Mouse (Mus musculus) stomach, postnatal 0 days (tissue): ENCODE results near the gene Grin3a. TPM values are rescaled to one million over a fixed set of nuclear protein-coding genes. Genes with fewer than 3 reads are reported as not detected.
"Not testable (repeated sequence)": the region's sequence is repeated elsewhere in the genome, so short reads cannot be mapped to it uniquely, and the experiment has no call there.

Source experiments
- ATAC-seq: fragments of 200-750 bp; cut with Nextera tagmentation; 2 replicates; pipeline ENCODE4 v1.8.0; 2017; ENCODE audit not compliant: low FRiP score, low TSS enrichment
- DNase-seq: peaks from one replicate; pipeline ENCODE4 v3.0.0-alpha.2; 2016; ENCODE audit warnings: low spot score
- H3K27ac ChIP-seq: fragments of 300-500 bp; sonication (generic); replicated peaks from 2 replicates; pipeline ENCODE4 v1.5.1; 2014; ENCODE audit warnings: mild to moderate bottlenecking, control low read depth
- H3K27me3 ChIP-seq: fragments of 300-500 bp; sonication (generic); 2 replicates; pipeline ENCODE4 v1.6.1; 2014; ENCODE audit warnings: low read length; ENCODE audit not compliant: control insufficient read depth, insufficient read depth
- H3K36me3 ChIP-seq: fragments of 300-500 bp; sonication (generic); 2 replicates; pipeline ENCODE4 v1.6.1; 2014; ENCODE audit warnings: low read length, mixed read lengths; ENCODE audit not compliant: control insufficient read depth, insufficient read depth
- H3K4me1 ChIP-seq: fragments of 300-500 bp; sonication (generic); replicated peaks from 2 replicates; pipeline ENCODE4 v1.6.1; 2014; ENCODE audit warnings: antibody characterized with exemption; ENCODE audit not compliant: control insufficient read depth, insufficient read depth
- H3K4me2 ChIP-seq: fragments of 300-500 bp; sonication (generic); replicated peaks from 2 replicates; pipeline ENCODE4 v1.6.1; 2014; ENCODE audit warnings: low read depth, mild to moderate bottlenecking, control low read depth, moderate library complexity
- H3K4me3 ChIP-seq: fragments of 300-500 bp; sonication (generic); 2 replicates; pipeline ENCODE4 v1.5.1; 2014; ENCODE audit warnings: low read depth, low read length, control low read depth
- H3K9ac ChIP-seq: fragments of 300-500 bp; sonication (generic); 2 replicates; pipeline ENCODE4 v1.6.1; 2014; ENCODE audit warnings: mild to moderate bottlenecking, low read length, control low read depth, mixed read lengths
- H3K9me3 ChIP-seq: fragments of 300-500 bp; sonication (generic); 2 replicates; pipeline ENCODE4 v1.6.1; 2016; ENCODE audit warnings: low read length; ENCODE audit not compliant: control insufficient read depth
- CTCF ChIP-seq: IDR thresholded peaks from 2 replicates; pipeline ENCODE4 v1.5.1; 2016; ENCODE audit warnings: antibody characterized with exemption, low read depth, mild to moderate bottlenecking, moderate library complexity
- EP300 ChIP-seq: optimal IDR thresholded peaks from 2 replicates; pipeline ENCODE3; 2016; ENCODE audit warnings: antibody characterized with exemption
- WGBS: fragments of 180-500 bp; shearing (Covaris S2); extraction: QIAGEN DNeasy Blood & Tissue Kit; methylation state at CpG from one replicate; pipeline ENCODE4 v1.1.7; 2014; 5-methylcytosine and 5-hydroxymethylcytosine counted together
- polyA plus RNA-seq: library from polyadenylated mRNA; unstranded; fragments of >200 nt; fragmentation: Nextera tagmentation; extraction: Ambion mirVana; gene quantifications from 2 replicates; pipeline ENCODE4 v1.2.1, GENCODE M21; 2015

The Grin3a gene
- polyA plus RNA-seq, 1 experiment from 2014 or later: 0.46 TPM

DNA sequence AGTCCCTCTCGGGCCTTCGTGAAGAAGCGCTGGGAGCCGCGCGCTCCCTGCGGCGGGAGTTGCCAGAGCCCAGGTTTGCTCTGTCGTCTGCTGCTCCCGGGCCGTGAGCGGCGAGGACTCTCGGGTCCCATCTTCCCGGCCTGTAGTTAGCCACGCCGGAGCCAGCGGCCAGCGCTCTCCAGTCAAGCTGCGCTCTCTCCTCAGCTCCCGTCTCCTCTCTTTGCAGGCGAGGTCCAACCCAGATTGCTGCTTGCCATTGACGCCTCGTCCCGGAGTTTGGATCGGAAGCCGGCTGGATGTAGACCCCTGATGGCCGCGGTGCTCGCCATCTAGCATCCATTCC is 213.4 kb downstream of the Grin3a start:
- Histone ChIP-seq H3K9ac (peak overlapping the region; percentile 89), H3K27me3 (no peaks in the 10 kb centered on the region), H3K27ac (peak overlapping the region; percentile 95), H3K4me2 (peak overlapping the region; percentile 88), H3K9me3 (no peaks in the 10 kb centered on the region), H3K36me3 (no peaks in the 10 kb centered on the region; the same call in 1 of the 2 replicates), H3K4me1 (no peaks in the 10 kb centered on the region), H3K4me3 (peak overlapping the region; percentile 78)
- 0% methylated on average over 30 of the region's 30 CpGs for WGBS
- no peak for TF ChIP-seq CTCF
- TF ChIP-seq EP300: no peak
- ATAC-seq: peak; percentile 67; the same call in 1 of the 2 replicates
- no peak for DNase-seq

DNA sequence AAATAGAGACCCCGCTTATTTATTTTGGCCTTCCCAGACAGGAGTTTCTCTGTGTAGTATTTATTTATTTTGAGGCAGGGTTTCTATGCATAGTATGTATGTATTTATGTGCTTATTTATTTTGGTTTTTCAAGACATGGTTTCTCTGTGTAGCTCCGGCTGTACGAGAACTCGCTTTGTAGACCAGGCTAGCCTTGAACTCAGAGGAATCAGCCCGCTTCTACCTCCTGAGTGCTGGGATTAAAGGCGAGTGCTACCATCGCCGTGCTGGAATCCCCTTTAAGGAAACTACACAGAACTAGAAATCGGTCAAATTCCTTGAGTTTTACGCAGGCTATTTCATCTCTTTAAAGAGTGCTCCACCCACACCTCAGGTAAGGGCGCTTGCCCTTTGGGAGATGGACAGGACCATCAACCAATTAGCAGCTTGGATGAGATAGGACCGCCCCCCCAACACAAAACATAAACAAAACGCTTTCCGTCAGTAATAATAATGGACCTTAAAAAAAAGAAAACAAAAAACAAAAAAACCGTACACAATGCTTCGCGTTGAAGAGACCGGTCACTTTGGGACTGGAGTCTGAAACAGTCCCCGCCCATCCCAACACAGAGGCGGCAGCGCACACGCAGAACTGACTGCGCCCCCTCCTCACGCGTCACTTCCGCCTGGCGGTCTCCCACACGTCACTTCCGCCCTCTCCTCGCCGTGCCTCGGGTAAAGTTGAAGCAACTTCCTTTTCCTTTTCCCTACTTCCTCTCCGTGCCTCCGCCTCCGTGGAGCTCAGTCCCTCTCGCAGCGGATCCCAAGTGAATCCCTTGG is 214.0 kb downstream of the Grin3a start, which contains the start of gene Rnf20:
TSS of gene Rnf20 (plus strand) at position 688 of the 820 bp plus-strand sequence.
- H3K27ac ChIP-seq: peak within 1 kb of the TSS; percentile 95
- no peaks in the 10 kb centered on the region for H3K4me1 ChIP-seq
- WGBS: 3% methylated on average over 37 of the region's 37 CpGs
- H3K4me2 ChIP-seq: peak within 1 kb of the TSS; percentile 88
- H3K27me3 ChIP-seq: no peaks in the 10 kb centered on the region
- peak within 1 kb of the TSS; percentile 89 for H3K9ac ChIP-seq
- no peaks in the 10 kb centered on the region; the same call in 1 of the 2 replicates for H3K36me3 ChIP-seq
- DNase-seq: peak; percentile 95
- H3K4me3 ChIP-seq: peak within 1 kb of the TSS; percentile 78
- TF ChIP-seq EP300 (no peak), CTCF (no peak)
- peak; percentile 97 for ATAC-seq
- H3K9me3 ChIP-seq: no peaks in the 10 kb centered on the region

DNA sequence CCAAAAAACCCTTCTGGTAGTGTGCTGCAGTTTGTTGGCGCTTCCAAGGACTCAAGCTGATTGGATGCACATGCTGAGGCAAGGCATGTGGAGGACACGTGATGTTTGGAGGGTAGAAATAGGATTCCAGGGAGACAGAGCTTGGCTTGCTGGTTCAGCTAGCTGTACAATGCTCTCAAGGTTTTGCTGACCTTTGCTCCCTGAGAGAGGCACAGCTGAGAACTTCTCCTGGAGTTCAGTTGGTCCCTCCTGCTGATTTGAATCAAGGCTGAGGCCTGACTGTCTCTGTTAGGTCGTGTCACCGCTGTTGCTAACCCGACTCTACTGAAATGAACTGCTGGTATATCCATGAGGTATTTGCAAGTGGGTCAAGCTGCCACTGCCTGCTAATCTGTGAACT is 216.6 kb downstream of the Grin3a start:
- no peak overlapping the region for H3K9ac ChIP-seq
- H3K4me1 ChIP-seq: no peaks in the 10 kb centered on the region
- H3K4me3 ChIP-seq: no peak overlapping the region
- H3K4me2 ChIP-seq: no peak overlapping the region
- TF ChIP-seq CTCF (no peak), EP300 (no peak)
- WGBS: 76% methylated on average over 5 of the region's 5 CpGs
- no peak for DNase-seq
- no peaks in the 10 kb centered on the region for H3K27me3 ChIP-seq
- no peaks in the 10 kb centered on the region for H3K36me3 ChIP-seq
- no peaks in the 10 kb centered on the region for H3K9me3 ChIP-seq
- no peak for ATAC-seq
- H3K27ac ChIP-seq: no peak overlapping the region

DNA sequence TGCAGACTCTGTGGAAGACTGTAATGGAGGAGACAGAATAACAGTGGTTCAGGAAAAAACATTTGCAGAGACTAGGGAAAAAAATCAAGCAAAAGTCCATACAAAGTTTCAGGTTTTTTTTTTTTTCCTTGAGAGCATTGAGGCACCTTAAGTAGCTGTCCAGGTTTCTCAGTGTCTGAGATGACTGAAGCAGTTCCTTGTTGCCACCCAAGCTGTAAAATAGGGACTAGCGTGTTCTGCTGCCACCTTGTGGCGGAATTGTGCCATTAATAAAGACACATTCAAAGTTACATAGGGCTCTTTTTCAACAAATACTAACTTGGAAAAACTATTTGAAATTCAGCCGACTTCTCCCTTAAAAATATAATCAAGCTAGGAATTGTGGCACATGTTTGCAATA is 218.6 kb downstream of the Grin3a start:
- H3K9ac ChIP-seq: no peak overlapping the region
- no peaks in the 10 kb centered on the region for H3K9me3 ChIP-seq
- ATAC-seq: no peak
- WGBS: under 1% methylated on average over 3 of the region's 3 CpGs
- DNase-seq: peak; percentile 81
- no peaks in the 10 kb centered on the region for H3K36me3 ChIP-seq
- no peak overlapping the region for H3K4me2 ChIP-seq
- no peak overlapping the region for H3K27ac ChIP-seq
- no peaks in the 10 kb centered on the region for H3K4me1 ChIP-seq
- H3K4me3 ChIP-seq: no peak overlapping the region
- no peaks in the 10 kb centered on the region for H3K27me3 ChIP-seq
- TF ChIP-seq CTCF (peak; percentile 89), EP300 (no peak)

DNA sequence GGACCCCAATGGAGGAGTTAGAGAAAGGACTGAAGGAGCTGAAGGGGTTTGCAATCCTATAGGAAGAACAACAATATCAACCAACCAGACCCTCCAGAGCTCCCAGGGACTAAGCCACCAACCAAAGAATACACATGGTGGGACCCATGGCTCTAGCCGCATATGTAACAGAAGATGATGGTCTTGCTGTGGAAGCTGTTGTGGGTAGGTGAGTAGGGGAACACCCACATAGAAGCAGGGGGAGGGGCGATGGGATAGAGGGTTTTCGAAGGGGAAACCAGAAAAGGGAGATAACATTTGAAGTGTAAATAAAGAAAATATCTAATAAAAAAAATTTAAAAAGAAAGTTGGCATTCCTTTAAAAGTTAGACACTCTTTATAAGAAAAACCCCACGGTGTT is 220.6 kb downstream of the Grin3a start:
- not testable (repeated sequence) for H3K36me3 ChIP-seq, H3K9ac ChIP-seq, DNase-seq, H3K4me3 ChIP-seq, H3K4me2 ChIP-seq, H3K27me3 ChIP-seq, H3K27ac ChIP-seq, H3K9me3 ChIP-seq, ATAC-seq, H3K4me1 ChIP-seq
- 71% methylated on average over 4 of the region's 4 CpGs for WGBS

DNA sequence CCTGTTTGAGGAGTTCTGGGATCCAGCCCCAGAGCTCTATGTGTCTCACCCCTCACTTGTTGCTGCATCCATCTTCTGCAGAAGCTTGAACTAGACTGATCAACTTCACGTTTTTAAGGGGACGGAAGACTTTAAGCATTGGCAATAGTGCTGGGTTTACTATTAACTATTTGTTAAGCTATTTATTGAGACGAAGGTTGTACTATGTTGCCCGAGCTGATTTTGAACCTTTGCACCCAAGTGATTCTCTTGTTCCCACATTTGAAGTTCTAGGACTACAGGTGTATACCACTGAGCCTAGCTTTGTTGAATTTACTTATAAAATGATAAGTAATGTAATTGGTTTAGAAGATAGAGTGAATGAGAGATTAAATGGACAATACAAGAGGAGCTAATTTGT is 221.6 kb downstream of the Grin3a start:
- H3K9ac ChIP-seq: no peak overlapping the region
- no peak overlapping the region for H3K4me3 ChIP-seq
- no peak overlapping the region for H3K4me2 ChIP-seq
- no peak overlapping the region for H3K27ac ChIP-seq
- TF ChIP-seq CTCF (no peak), EP300 (no peak)
- H3K4me1 ChIP-seq: no peaks in the 10 kb centered on the region
- WGBS: 76% methylated on average over 4 of the region's 4 CpGs
- no peaks in the 10 kb centered on the region for H3K36me3 ChIP-seq
- no peaks in the 10 kb centered on the region for H3K9me3 ChIP-seq
- H3K27me3 ChIP-seq: no peaks in the 10 kb centered on the region
- DNase-seq: no peak
- ATAC-seq: no peak
